Mouse (Mus musculus): Measurements from ENCODE around the gene Eipr1.

Eipr1 gene

DNA sequence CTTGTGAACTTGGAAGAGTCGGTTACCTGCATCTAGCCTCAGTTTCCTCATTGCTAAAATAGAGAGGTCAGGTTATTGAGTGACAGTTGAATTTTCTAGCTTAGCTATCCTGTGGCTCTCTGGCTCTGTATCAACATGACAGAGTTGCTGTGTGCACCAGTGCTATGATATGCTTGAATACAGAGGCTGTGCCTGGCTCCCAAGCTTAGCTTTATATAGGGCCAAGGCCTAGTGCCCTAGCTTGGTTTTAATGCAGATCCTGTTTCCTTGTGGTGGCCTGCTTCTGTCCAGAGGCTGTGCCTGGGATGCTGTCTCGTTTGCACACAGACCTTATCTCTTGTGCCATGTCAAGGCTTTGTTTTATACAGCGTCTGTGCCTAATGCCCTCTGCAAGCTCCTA is 66.3 kb downstream of the Eipr1 start:
- DNase-seq (ENCODE audit: low read depth, low spot score) = no peak

DNA sequence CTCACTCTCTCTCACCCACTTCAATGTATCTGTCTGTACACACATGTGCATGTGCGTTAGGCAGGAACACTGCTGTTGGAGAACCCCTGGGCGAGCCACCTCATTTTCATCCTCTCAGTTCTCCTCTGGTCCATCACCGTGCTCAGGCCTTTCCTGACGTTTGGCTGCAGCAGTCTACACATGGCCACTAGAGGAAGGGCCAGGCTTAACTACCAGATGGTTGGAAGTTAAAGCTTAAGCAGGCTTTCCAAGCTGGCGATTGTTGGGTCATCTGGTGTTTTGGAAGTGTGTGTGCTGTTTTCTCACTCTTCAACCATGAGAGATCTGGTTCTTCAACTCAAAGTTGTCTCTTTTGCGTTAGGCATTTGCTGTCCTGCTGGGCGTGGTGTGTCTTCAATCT is 71.9 kb downstream of the Eipr1 start:
- no peak for DNase-seq (ENCODE audit: low read depth, low spot score)

DNA sequence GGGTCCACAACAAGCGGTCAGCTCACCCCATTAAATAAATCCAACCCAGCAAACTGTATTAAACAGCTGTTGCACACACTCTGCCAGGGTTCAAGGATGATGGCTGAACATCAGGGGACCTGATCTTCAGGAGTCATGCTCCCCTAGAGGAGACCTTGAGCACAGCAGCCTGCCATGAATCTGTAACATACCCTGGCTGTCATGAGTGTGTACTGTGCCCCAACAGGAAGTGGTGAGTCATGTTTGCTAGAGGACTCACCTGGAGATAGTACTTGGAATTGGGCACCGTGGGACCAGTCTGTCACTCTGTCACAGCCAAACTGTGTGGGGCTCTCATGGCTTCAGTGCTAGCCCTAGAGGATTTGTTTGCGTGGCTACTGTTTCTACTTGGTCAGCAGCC is 77.9 kb downstream of the Eipr1 start:
- peak; percentile 48 for DNase-seq (ENCODE audit: low read depth, low spot score)

DNA sequence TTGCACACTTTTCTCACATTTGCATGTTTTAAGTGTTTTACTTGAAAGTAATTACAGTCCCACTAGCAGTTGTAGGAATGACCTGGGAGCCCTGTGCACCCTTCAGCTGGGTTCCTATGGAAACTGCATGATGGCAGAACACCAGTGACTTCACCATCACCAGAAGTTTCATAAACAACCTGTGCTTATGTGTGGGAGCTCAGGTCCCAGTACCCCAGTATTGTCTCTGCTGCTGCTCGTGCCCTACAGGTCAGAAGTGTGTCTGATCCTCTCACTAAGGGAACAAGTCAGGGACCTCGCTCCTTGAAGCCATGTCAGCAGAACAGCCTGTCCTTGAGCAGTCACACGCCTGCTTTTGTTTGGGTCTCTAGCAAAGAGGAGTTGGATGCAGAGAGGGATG is 78.9 kb downstream of the Eipr1 start:
- DNase-seq (ENCODE audit: low read depth, low spot score) = no peak

DNA sequence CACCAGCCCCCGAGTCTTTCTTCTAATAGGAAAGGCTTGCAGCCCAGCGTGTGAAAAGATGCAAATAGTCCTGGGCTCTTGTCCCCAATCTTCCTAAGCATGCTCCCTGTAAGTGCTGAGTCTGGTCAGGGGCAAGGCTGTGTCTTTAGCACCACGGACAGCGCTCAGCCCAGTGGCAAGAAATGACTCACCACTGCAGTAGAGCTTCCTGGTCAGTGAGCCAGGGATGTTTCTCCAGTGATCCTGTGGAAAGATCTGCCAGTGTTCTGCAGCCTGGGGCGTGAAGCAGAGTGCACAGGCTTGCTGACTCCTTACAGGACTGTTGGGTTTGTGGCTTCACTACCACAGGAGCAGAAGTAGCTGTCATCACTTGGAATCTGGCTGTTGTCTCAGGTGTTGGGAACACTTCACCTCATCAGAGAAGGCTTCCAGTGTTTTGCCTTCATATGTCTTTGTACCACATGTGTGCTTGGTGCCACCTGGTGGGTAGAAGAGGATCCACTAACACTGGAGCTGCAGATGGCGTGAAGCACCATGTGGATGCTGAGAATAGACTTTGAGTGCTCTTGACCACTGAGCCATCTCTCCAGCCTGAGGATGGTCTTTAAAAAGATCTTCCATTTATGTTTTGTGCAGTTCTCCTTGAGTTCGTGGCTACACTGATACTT is 79.6 kb downstream of the Eipr1 start:
- peak; percentile 46 for DNase-seq (ENCODE audit: low read depth, low spot score)

DNA sequence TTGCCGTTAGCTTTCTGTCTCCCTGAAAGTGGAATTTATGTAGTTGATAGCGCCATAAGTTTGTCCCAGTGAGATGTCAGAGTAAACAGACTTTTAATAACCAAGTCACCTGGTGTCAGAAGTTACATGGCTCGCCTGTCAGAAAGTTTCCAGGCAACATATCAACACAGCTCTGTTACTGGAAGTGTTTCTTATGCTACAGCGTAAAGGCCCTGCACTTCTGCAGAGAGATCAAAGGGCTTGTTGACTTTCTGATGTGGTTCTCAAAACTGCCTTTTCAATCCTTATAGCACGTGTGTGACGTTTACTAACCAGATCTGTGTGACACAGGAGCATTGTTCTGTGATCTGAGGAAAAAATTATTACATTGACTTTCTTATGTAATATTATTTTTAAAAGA is 82.7 kb downstream of the Eipr1 start:
- DNase-seq (ENCODE audit: low read depth, low spot score) = no peak

DNA sequence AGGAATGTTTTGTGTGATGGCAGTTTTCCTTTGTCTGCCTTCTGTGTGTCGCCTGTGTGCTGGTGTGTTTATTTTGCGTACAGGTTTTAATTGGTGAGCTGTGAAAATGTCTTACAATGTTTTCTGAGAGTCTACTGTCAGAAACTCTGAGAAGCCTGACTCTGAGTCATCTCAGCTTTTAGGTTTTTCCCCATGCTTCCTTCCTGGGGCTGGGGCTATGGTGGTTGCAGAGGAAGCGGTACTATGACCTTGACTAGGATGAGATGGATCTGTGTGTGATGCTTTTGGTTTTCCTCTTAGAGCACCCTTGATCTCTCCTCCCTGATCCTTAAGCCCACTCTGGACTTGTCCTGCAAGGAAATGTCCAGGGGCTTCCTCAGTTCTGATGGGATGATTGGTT is 84.1 kb downstream of the Eipr1 start:
- DNase-seq (ENCODE audit: low read depth, low spot score) = no peak

DNA sequence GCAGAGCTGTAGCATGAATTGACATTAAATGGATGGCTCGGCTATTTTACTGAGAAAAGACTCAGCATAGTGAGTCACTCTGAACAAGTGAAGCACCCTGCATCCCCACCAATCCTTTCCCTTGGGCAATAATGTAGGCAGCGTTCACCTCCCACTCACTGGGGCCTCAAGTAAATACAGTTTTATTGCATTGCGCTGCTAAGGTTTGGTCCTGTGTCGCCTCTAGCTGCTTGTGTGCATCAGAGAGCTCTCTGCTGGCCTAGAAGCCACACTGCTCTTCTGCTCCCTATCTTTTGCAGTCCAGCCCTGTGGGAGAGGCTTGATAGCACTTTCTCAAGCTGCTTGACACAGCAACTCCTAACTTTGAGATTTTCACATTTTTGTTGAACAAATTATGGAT is 86.7 kb downstream of the Eipr1 start:
- DNase-seq (ENCODE audit: low read depth, low spot score) = no peak

DNA sequence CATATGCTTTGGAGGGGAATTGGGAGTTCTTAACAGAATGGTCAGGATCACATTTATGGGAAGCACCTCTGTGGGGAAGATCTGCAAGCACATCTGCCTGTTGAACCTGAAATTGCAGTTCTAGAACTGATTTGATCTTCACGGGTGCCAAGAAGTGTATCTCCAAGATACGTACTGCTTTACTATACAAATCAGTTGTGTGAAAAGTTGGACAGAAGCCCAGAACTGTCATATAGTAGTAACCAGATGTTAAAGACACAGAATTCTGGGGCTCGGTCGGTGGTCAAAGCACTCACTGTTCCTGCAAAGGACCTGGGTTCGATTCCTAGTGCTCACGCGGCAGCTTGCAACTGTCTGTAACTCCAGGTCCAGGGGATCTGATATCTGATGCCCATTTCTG is 87.4 kb downstream of the Eipr1 start:
- DNase-seq (ENCODE audit: low read depth, low spot score) = no peak

DNA sequence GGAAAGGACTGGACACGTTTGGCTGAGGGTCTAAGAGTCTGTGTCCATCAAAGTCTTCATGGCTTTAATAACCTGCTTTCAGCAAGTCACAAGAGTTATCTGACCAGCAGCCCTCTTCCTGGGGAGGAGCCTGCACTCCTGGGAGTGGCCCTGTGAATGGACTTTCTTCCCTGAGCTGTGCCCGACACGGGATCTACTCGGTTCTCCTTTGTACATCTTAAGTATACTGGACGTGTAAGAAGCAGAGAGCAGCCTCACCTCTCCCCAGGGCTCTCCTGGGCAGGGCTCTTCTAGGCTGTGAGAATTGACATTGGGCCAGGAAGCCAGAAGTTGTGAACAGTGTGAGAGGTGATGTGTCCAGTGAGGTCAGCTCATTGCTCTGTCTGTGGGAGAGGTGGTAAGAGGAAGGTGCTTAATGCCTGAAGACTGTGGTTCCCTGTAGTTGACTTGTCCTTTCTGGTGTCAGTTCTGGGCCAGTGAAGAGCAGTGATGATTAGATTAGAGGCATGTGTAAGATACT is 89.6 kb downstream of the Eipr1 start:
- no peak for DNase-seq (ENCODE audit: low read depth, low spot score)

DNA sequence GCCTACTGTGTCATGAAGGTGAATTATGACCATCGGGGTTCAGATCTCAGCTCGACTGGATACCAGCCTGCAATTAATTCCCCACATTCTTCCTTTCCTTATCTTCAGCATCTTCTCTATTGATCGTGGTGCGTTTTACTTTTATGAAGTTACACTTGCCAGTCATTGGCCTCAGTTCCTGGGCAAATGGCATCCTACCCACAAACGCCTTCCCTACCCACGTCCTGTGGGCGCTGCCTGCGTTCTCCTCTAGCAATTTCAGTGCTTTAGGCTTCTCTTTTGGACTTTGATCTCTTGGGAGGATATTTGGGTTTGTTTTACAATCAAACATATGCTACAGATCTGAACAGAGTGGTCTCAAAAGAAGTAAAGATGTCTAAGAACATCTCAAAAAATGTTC is 94.2 kb downstream of the Eipr1 start:
- DNase-seq (ENCODE audit: low read depth, low spot score) = no peak

DNA sequence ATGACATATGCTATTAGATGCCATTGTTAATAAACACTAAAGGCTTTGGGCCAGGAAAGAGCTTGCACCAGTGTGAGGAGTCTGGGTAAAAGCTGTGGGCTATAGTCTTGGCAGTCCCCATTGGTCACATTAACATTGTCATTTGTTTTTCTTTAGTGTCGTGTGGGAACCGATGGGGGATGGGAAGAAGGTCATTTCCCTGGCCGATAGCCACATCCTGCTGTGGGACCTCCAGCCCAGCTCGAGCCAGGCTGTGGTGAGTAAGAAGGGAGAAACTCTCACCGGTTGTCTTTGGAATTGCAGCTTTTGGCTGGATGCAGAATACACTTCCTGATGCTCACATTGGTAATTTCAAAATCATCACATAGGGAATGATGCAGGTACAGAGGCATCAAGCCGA is 95.8 kb downstream of the Eipr1 start:
- DNase-seq (ENCODE audit: low read depth, low spot score) = no peak

DNA sequence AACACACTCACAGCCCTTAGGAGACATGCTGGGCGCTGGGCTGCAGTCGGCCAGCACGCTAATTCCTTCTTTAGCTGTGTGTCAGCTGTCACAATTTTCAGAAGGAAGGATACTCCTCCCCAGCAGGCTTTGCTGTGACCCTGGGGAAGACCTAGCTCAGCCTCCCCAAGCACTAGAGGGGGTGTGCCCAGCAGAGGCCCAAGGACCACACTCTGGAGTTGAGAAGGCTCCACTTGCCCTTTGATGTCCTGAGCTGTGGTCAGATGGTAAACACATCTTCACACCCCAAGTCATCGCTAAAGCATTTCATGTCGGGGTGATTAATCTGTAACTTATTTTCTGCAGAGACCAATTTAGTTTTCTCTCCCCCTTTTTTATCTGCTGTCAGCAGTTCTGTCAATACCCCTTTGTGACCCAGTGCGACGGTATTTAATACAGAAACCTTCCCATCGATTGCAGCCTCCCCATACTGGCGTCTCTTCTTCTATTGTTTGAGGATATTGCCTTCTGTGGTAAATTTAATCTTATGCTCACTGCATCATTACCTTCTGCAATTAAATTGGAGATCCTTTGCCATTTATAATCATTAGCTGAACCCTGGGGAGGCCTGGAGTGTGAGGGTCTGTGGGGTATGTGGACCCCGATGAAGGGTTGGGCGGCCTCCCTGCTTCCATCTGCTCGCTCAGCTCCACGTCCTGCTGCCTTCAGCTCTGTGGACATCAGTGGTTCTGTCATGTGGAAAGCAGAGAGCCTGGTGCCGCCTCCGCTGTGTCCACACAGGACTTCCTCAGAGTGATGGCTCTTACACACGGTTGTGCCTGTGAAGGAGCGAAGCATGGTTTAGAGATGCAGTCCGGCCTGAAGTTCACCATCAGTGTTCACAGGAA is 97.4 kb downstream of the Eipr1 start:
- DNase-seq (ENCODE audit: low read depth, low spot score) = no peak

DNA sequence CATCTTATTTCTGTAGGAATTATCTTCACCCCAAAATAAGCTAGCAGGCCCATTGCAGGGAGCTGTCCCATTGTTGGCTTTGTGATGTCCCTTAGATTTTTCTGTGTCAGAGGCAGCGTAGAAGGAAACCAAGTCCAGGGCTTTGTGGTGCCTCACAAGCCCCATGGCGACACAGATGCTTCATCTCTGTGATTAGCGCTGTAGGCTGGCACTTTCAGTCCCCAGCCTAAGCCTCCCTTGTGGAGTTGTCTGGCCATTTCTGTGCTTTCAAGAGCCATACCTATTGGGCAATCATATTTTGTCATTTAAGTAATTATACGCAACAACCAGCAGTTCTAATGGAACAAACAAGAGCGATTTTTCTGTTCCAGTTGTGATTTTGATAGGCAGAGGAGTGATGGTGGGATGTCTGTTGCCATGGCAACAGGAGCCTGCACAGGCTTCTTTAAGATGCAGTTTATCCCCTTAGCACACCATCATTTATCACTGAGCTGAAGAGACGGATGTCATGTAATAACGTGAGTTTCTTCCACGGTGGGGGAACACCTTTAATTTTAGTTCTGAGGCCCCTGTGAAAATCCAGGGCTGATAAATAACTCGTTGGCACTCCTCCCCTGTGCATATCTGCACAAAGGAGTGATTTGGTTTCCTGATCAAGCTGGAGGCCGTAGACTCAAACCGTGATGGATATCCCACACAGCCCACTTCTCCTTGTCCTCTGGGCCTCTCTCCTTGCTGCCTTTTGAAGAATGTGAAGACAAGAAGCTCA is 108.1 kb downstream of the Eipr1 start:
- DNase-seq (ENCODE audit: low read depth, low spot score) = no peak

DNA sequence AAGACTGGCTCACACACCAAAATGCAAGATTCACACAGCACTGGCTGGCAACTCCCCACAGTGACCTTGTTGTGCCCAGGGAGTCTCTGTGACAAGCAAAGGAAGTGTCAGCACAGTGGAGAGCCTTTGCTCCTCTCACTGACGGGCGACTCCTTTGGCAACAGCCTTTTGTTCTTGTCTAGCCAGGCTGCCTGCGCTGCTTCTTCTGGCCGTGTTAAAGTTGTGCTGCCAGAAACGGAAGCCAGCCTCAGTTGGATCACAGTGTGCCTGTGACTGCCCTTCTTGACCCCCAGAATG is 108.6 kb downstream of the Eipr1 start:
- no peak for DNase-seq (ENCODE audit: low read depth, low spot score)

DNA sequence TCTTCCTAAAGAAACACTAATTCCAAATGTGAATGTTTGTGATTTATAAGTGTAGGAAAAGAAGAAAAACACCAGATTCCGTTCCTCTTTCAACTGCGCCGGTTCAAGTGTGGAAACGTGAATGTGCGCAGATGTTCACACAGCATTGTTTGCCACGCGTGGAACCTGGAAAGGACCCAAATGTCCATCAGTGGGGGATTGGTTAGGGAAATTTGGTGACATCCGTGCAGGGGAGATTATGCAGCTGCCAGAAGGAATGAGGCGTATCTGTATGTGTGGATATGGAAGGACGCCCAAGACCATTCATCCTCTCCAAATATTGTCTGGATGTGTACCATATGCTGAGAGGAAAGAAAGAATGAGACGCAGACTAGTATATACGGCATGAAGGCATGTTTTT is 111.7 kb downstream of the Eipr1 start:
- no peak for DNase-seq (ENCODE audit: low read depth, low spot score)

DNA sequence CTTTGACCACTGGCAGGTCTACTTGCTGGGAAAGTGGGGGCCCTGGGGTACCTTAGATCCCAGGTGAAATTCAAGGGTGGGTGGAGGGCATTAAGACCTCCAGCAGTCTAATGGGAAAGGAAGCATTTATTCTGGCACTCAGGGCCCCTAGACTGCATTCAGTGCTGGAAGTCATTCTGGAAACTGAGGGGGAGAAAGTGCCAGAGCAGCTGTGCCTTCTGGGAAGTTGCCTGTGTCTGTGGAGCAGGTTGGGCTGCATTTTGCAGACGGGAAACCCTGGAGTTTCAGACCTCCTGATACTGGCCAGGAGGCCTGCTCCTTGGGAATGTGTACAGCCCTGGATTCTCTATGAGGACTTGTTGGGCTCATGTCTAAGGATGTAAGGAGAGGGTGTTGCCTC is 114.5 kb downstream of the Eipr1 start:
- no peak for DNase-seq (ENCODE audit: low read depth, low spot score)

DNA sequence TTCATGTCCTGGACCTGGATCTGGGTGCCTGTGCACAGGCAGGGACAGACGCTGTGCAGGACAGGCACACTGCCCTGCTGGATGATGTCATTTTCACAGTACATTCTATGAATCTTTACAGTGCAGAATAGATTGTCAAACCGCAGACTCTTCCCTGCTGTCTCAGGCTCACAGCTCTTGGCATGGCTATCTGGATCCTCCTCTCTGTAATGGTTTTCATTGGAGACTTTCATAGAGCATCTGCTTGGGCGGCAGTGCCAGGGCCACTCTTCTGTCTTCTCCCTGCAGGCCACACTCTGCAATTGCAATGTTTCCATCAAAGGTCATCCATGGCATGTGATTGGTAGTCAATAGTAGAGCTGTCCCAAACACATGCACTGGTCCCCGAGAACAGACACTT is 117.2 kb downstream of the Eipr1 start:
- DNase-seq (ENCODE audit: low read depth, low spot score) = no peak

DNA sequence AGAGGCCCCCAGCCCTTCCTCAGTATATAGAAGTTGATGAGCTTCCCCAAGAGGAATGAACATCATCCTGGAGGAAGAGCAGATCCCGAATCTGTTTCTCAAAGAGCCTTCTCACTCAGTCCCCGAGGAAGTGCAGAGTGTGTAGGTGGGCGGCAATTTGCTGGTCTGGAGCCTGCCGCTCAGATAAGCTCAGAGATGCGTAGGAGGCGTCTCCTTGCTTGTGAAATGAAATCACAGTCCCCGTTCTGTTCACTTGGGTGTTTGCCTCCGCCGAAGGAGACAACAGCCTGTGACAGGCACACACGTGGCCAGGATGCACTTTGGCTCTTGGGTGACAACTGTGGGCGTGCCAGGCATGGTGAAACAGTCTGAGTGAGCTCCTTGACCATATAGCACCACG is 120.7 kb downstream of the Eipr1 start:
- DNase-seq (ENCODE audit: low read depth, low spot score) = no peak

DNA sequence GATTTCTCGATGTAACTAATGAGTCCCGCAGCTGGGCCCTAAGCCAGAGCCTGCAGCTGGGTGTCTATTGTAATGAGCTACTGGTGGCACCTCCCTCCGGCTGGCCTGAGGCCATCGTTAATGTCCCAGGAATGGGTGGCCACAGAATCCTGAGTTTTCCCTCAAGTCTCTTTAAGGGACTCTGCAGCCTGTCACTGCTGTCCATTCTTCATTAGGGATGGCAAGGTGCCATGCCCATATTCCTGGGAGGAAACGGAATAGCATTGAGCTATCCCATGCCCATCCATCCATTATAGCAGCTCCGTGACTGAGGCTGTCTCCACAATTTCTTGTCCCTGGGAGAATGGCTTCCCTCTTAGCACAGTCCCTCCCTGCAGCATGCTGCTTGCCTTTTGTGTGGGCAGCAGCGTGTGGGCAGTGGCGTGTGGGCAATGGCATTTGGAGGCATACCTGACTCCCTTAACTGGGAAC is 123.2 kb downstream of the Eipr1 start:
- no peak for DNase-seq (ENCODE audit: low read depth, low spot score)

DNA sequence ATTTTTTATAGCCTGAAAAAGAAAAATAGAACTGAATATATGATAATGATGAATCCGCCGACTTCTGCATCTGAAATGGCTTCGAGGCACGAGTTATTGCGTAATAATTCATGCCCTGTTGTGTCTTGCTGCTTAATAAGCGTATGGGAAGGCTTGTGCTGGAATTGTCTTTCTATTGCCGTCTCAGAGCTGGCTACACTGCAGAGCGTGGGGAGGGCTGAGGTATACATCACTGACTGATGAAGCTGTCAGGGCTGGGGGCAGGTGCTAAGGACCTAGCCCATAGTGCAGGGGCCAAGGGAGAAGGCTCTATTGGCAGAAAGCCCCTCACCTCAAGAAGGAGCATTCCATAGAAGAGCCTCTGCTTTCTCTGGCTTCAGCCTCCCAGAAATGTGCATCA is 123.9 kb downstream of the Eipr1 start:
- DNase-seq (ENCODE audit: low read depth, low spot score) = no peak

DNA sequence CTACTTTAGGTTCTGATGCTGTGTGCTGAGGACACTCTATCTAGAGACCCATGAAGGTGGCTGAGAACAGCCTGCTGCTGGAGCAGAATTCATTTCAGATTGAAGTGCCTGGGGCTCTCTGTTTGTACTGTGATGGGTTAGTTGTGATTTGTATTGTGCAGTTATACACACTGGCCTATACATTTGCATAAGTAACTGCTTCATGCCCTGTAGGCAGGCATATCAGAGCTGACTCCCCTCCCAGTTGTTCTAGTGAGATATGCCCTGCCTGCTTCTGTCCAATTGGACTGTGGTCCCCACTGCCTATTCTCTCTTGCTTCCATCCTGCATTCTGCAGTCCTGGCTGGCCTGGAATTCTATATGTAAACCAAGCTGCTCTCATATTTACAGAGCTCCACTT is 128.9 kb downstream of the Eipr1 start:
- DNase-seq (ENCODE audit: low read depth, low spot score) = no peak
